26 mouse cellular contexts compared by ENCODE assay signal in the genomic region with DNA sequence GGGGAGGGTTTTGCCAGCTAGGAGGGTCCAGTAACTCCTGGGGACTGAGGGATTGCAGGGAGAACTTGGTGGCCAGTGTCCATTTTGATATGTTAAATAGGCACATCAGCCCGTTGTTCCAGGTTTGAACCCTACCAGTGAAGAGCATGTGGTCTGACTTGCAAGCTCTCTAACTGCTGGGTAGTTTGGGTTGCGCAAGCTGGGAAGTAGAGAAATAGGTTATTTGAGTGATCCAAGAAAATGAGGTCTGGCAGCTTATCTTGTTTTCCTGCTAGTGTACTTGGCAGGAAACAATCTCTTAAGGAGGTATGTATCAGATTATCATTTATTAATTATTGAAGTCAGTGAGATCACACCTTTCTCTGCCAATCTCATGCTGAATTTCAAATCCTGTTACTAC. TPM values are rescaled to one million over a fixed set of nuclear protein-coding genes. Genes with fewer than 3 reads are reported as not detected.
DNase-seq lines count a peak whose midpoint lies in the region; ATAC-seq and TF ChIP-seq lines count a peak whose summit lies in the region.
"Had no signal": no experiment of that assay in that cellular context is flagged by ENCODE, and none has a peak within 500 bp of the region (broad histone marks: within the 10 kb centered on the region; RNA-seq: fewer than 3 reads in every experiment).

No protein-coding gene starts in this region.

- H3K9ac ChIP-seq in intestine, embryonic 15.5 days = no peak overlapping the region
- H3K9ac ChIP-seq: embryonic facial prominence, embryonic 12.5 days; forebrain, postnatal 0 days; heart, embryonic 12.5 days; hindbrain, embryonic 15.5 days had no signal

- H3K27me3 ChIP-seq in C2C12 (ENCODE audit: control insufficient read depth, insufficient read depth, insufficient read length) = no peaks in the 10 kb centered on the region
- H3K27me3 ChIP-seq in intestine, embryonic 15.5 days (replicated peaks) = no peaks in the 10 kb centered on the region
- H3K27me3 ChIP-seq: embryonic facial prominence, embryonic 12.5 days; heart, embryonic 12.5 days; hindbrain, embryonic 15.5 days; Patski had no signal

- 88% methylated on average over 2 of the region's 2 CpGs for WGBS in intestine, embryonic 15.5 days

- H3K27ac ChIP-seq in layer of hippocampus, adult 2 months = no peak overlapping the region
- no peak overlapping the region for H3K27ac ChIP-seq in intestine, embryonic 15.5 days
- H3K27ac ChIP-seq: embryonic facial prominence, embryonic 12.5 days; hindbrain, embryonic 10.5 days; hindbrain, embryonic 15.5 days had no signal

- DNase-seq in adrenal gland, postnatal 14 days = peak; percentile 20
- DNase-seq in adrenal gland, postnatal 36 days = no peak
- peak; percentile 40 for DNase-seq in 3T3-L1 (ENCODE audit: low read depth, low spot score)
- DNase-seq in layer of hippocampus, adult 2 months (ENCODE audit: low spot score in 2 of 2) = no peak
- DNase-seq: B cell, adult 2 months; cerebellum, adult 11-12 months; cerebellum, adult 9-10 months; cerebellum, postnatal 25 days; forebrain, postnatal 0 days; gastrocnemius, postnatal 14 days had no signal

- no peak overlapping the region for H3K4me2 ChIP-seq in intestine, embryonic 15.5 days (replicated peaks)
- H3K4me2 ChIP-seq: embryonic facial prominence, embryonic 12.5 days; heart, embryonic 12.5 days; hindbrain, embryonic 15.5 days had no signal

- H3K4me3 ChIP-seq in C2C12 (ENCODE audit: insufficient read depth, poor library complexity, severe bottlenecking) = no peak overlapping the region
- H3K4me3 ChIP-seq in layer of hippocampus, adult 2 months = no peak overlapping the region
- H3K4me3 ChIP-seq in intestine, embryonic 15.5 days (replicated peaks) = no peak overlapping the region
- H3K4me3 ChIP-seq: embryonic facial prominence, embryonic 12.5 days; heart, embryonic 12.5 days; hindbrain, embryonic 10.5 days; hindbrain, embryonic 15.5 days had no signal

- TF ChIP-seq CTCF in C2C12 (IDR thresholded peaks at IDR 0.05; ENCODE audit: control insufficient read depth, insufficient read depth, insufficient read length) = no peak
- no peak for TF ChIP-seq CTCF in layer of hippocampus, adult 2 months (conservative IDR thresholded peaks at IDR 0.05)

- H3K79me2 ChIP-seq in C2C12 (ENCODE audit: control insufficient read depth, insufficient read depth) = no peaks in the 10 kb centered on the region

- H3ac ChIP-seq in C2C12 (ENCODE audit: control insufficient read depth, insufficient read length, low read depth) = no peak overlapping the region

- H3K9me3 ChIP-seq in intestine, embryonic 15.5 days = no peaks in the 10 kb centered on the region
- H3K9me3 ChIP-seq: embryonic facial prominence, embryonic 12.5 days; heart, embryonic 12.5 days; hindbrain, embryonic 10.5 days; hindbrain, embryonic 15.5 days had no signal

- no peaks in the 10 kb centered on the region for H3K4me1 ChIP-seq in intestine, embryonic 15.5 days (replicated peaks)
- H3K4me1 ChIP-seq: embryonic facial prominence, embryonic 12.5 days; heart, embryonic 12.5 days; hindbrain, embryonic 10.5 days; hindbrain, embryonic 15.5 days had no signal

- peak; percentile 33; the same call in 1 of the 2 replicates for ATAC-seq in granulocyte monocyte progenitor cell, adult 5-6 weeks (replicated peaks; ENCODE audit: poor library complexity, severe bottlenecking)
- no peak for ATAC-seq in intestine, embryonic 15.5 days
- ATAC-seq: activated CD4-positive, CD25-positive, alpha-beta regulatory T cell, adult 4 months; forebrain, postnatal 0 days; intestine, postnatal 0 days; Patski had no signal

- H3K79me3 ChIP-seq in C2C12 (ENCODE audit: low read depth) = no peaks in the 10 kb centered on the region

- H3K36me3 ChIP-seq in C2C12 (ENCODE audit: control insufficient read depth, insufficient read depth) = no peaks in the 10 kb centered on the region
- H3K36me3 ChIP-seq in intestine, embryonic 15.5 days = no peaks in the 10 kb centered on the region
- H3K36me3 ChIP-seq: embryonic facial prominence, embryonic 12.5 days; heart, embryonic 12.5 days; hindbrain, embryonic 10.5 days; hindbrain, embryonic 15.5 days had no signal

TF ChIP-seq in C2C12, 6 proteins besides CTCF, POLR2A, EP300 and RAD21:
- TF ChIP-seq CEBPB (IDR thresholded peaks at IDR 0.05; ENCODE audit: low read depth) = peak; percentile 78
- TF ChIP-seq USF1 (IDR thresholded peaks at IDR 0.05; ENCODE audit: low read depth) = no peak

RNA-seq across cellular contexts. Expression of a gene that starts 15.4 kb away (rescaled TPM):
- total RNA-seq in adrenal gland, postnatal 14 days (2021) = 5.0 and 11.0 TPM in 2 replicates
- 1 to 10 TPM in 1 of 2 experiments, under 1 TPM in 1; 0.73 to 1.9 TPM for total RNA-seq in adrenal gland, postnatal 36 days (2021)
- polyA plus RNA-seq in C2C12 (2012; fragmentation: generic; extraction: Trizol) = 0.97 TPM
- total RNA-seq in granulocyte monocyte progenitor cell, adult 5-6 weeks (2014; fragmentation: Nextera tagmentation) = 0.09 TPM in 1 of 2 replicates, not detected in the other
- total RNA-seq in granulocyte monocyte progenitor cell, adult 5-6 weeks (2017) = 0.73 and 0.82 TPM in 2 replicates
- total RNA-seq in layer of hippocampus, adult 2 months (2021) = not detected
- 0.36 and 0.37 TPM in 2 replicates for polyA plus RNA-seq in intestine, embryonic 15.5 days (2015; fragmentation: Nextera tagmentation; extraction: Ambion mirVana)
- total RNA-seq: forebrain, postnatal 0 days; gastrocnemius, postnatal 14 days; MEL had no signal
- polyA plus RNA-seq: activated CD4-positive, CD25-positive, alpha-beta regulatory T cell, adult 4 months; cortical plate, adult 2 months; embryonic facial prominence, embryonic 12.5 days; forebrain, embryonic 11.5 days; forebrain, postnatal 0 days; hindbrain, embryonic 10.5 days; hindbrain, embryonic 15.5 days had no signal

RNA-seq across cellular contexts. Expression of a gene that starts 22.4 kb away (rescaled TPM):
- total RNA-seq in adrenal gland, postnatal 14 days (2021) = 0.86 and 29.4 TPM in 2 replicates
- under 1 TPM in 1 of 2 experiments, not detected in 1; 0.26 TPM for total RNA-seq in adrenal gland, postnatal 36 days (2021)
- 0.02 TPM for polyA plus RNA-seq in C2C12 (2012; fragmentation: generic; extraction: Trizol)
- total RNA-seq in granulocyte monocyte progenitor cell, adult 5-6 weeks (2014; fragmentation: Nextera tagmentation) = not detected in 2 replicates
- not detected in 2 replicates for total RNA-seq in granulocyte monocyte progenitor cell, adult 5-6 weeks (2017)
- not detected for total RNA-seq in layer of hippocampus, adult 2 months (2021)
- 1.7 and 2.7 TPM in 2 replicates for polyA plus RNA-seq in intestine, embryonic 15.5 days (2015; fragmentation: Nextera tagmentation; extraction: Ambion mirVana)
- total RNA-seq: gastrocnemius, postnatal 14 days; heart, adult 8-10 months; heart, postnatal 25 days; MEL had no signal
- polyA plus RNA-seq: cortical plate, adult 2 months; embryonic facial prominence, embryonic 12.5 days; forebrain, embryonic 11.5 days; gonadal fat pad, adult 2 months; heart, embryonic 12.5 days; hindbrain, embryonic 15.5 days had no signal

Comparison
In these comparisons a context has a peak if more than half of its experiments do, and no peak if none do; other contexts are left out.
1. DNase-seq: peak in adrenal gland, postnatal 14 days (single experiment) and 3T3-L1 (single experiment); none in adrenal gland, postnatal 36 days (0 of 2) and layer of hippocampus, adult 2 months (0 of 2).